Mouse (Mus musculus): ENCODE results near the gene Rmnd5a. TPM values are rescaled to one million over a fixed set of nuclear protein-coding genes. Genes with fewer than 3 reads are reported as not detected.

Gene Rmnd5a
- polyA plus RNA-seq, 1 experiment from 2014 or later, result 15.6 TPM

DNA sequence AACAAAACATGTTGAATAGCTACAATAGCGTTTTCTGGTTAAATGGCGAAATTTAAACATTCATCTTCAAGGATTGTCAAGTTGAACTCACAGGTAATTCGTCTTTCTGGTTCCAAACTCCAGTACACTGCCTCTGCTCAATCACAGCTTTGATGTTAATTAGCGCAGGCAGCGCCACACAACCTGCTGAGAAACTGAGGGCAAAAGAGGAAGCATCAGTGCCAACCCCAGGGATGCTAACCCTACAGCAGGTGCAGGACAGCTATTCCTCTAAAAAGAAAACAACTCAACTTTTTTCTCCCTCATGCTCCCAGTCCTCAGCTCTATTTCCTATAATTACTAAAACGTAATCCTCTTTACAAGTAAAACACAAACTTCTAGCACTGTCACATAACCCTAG lies 43.7 kb downstream of the Rmnd5a start:
- Histone ChIP-seq H3K4me3 (no peak overlapping the region), H3K27me3 (no peaks in the 10 kb centered on the region), H3K9me3 (no peaks in the 10 kb centered on the region), H3K9ac (no peak overlapping the region), H3K36me3 (peaks cover 43% of the 10 kb centered on the region), H3K27ac (no peak overlapping the region), H3K4me1 (no peaks in the 10 kb centered on the region), H3K4me2 (no peak overlapping the region)
- WGBS, result 84% methylated on average over 6 of the region's 6 CpGs
- ATAC-seq (ENCODE audit: borderline replicate concordance, extremely low read depth, low FRiP score, low TSS enrichment), result no peak

DNA sequence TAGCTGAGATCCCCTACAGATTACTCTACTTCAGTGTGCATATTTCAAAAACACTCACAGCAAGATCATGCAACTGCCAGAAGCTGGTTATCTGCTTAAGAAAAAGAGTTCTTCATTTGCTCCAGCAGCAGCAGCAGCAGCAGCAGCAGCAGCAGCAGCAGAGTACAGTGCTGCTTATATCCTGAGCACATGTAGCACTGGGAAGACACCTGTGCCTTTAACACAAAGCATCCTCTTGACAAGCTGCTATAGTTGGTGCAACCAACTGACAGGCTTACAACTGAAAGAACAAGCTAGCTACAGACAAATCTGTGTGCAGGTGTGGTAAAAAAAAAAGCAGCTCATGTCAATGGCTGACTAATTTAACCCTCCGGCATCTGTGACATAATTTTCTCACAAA lies 44.4 kb downstream of the Rmnd5a start:
- no peak overlapping the region for H3K9ac ChIP-seq
- peaks cover 43% of the 10 kb centered on the region for H3K36me3 ChIP-seq
- no peaks in the 10 kb centered on the region for H3K27me3 ChIP-seq
- H3K9me3 ChIP-seq, result no peaks in the 10 kb centered on the region
- no peak overlapping the region for H3K27ac ChIP-seq
- no peaks in the 10 kb centered on the region for H3K4me1 ChIP-seq
- ATAC-seq (ENCODE audit: borderline replicate concordance, extremely low read depth, low FRiP score, low TSS enrichment), result no peak
- WGBS, result 95% methylated on average over 1 of the region's 1 CpGs
- H3K4me3 ChIP-seq, result no peak overlapping the region
- no peak overlapping the region for H3K4me2 ChIP-seq

DNA sequence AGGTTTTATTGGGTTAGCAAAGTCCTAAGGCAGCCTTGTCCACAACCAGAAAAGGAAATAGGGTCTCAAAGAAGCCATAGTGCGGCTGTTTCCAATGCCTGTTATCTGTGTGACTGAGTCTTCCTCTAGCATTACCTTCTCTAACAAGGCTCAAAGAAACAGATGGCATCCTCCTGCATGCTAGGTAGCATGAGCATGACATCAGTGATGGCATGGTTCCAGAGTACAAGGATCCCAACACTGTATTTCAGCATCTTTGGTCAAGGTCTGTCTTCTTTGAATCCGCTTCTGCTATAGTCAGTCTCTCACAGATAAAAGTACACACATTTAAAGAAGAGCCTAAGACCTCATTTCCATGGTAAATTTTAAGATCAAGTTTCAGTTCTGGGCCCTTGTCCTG lies 49.9 kb downstream of the Rmnd5a start:
- no peak for ATAC-seq (ENCODE audit: borderline replicate concordance, extremely low read depth, low FRiP score, low TSS enrichment)
- Histone ChIP-seq H3K4me2 (no peak overlapping the region), H3K4me3 (no peak overlapping the region), H3K27ac (no peak overlapping the region), H3K9ac (no peak overlapping the region), H3K36me3 (peaks cover 26% of the 10 kb centered on the region; the same call in 1 of the 2 replicates), H3K9me3 (no peaks in the 10 kb centered on the region), H3K27me3 (no peaks in the 10 kb centered on the region), H3K4me1 (no peaks in the 10 kb centered on the region)
- WGBS, result 88% methylated on average over 2 of the region's 2 CpGs

DNA sequence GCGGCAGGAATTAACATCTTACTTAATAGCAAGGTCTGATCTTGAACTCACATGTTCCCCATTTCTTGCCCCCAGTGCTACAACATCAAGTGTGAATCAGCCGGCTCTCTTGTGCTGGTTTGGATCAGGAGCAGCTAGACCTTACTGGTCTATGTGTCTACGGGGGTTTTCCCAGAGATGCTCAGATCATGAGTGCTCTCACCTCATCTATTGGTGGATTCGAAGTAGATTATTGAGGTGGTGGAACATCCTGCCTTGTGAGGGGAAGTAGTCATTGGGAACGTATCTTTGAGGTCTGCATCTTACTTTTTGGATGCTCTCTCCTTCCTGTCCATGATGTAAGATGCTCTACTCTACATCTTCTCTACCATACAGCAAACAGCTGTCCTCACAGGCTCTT lies 58.8 kb downstream of the Rmnd5a start:
- Histone ChIP-seq H3K36me3 (no peaks in the 10 kb centered on the region), H3K27me3 (no peaks in the 10 kb centered on the region), H3K27ac (no peak overlapping the region), H3K4me2 (no peak overlapping the region), H3K9me3 (no peaks in the 10 kb centered on the region), H3K9ac (no peak overlapping the region), H3K4me3 (no peak overlapping the region), H3K4me1 (no peaks in the 10 kb centered on the region)
- ATAC-seq (ENCODE audit: borderline replicate concordance, extremely low read depth, low FRiP score, low TSS enrichment), result no peak
- WGBS, result 85% methylated on average over 5 of the region's 5 CpGs

DNA sequence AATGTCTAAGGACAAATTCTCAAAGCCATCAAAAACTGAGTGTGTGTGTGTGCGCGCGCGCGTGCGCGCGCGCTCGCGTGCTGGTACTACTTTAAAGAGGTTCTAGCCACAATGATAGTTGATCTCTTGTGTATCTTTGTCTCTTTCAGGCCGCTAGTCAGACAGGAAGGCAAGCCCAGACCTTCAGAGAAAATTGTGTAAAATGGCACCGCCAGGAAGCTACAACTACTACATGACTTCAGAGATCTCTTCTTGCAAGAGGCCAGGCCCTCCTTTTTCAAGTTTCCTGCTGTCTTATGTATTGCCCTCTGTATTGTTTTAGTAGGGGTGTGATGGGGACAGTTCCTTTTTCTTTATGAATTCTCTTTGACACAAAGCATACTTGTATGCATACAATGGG lies 63.7 kb downstream of the Rmnd5a start:
- ATAC-seq (ENCODE audit: borderline replicate concordance, extremely low read depth, low FRiP score, low TSS enrichment), result no peak
- H3K27ac ChIP-seq, result no peak overlapping the region
- no peaks in the 10 kb centered on the region for H3K4me1 ChIP-seq
- H3K27me3 ChIP-seq, result no peaks in the 10 kb centered on the region
- no peak overlapping the region for H3K4me2 ChIP-seq
- no peaks in the 10 kb centered on the region for H3K36me3 ChIP-seq
- WGBS, result 94% methylated on average over 13 of the region's 13 CpGs
- no peak overlapping the region for H3K9ac ChIP-seq
- H3K4me3 ChIP-seq, result no peak overlapping the region
- H3K9me3 ChIP-seq, result no peaks in the 10 kb centered on the region

DNA sequence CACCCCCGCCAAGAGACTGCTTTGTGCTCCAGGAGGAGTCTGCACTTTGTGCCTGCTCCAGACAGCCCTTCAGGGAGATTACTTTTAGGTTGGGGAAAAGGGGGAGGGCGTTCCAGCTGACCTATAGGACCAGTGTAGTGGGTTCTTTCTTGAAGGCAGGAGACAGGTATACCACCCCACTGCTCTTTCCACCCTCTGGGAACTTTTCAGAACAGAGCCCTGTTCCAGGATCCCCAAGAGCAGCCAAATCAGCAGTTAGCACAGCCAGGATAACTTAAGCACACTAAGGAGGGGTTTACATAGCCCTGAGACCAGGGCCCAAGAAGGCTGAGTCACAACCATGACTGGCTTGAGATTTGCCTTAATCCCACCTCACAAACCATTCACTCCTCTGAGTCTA lies 65.5 kb downstream of the Rmnd5a start:
- no peaks in the 10 kb centered on the region for H3K27me3 ChIP-seq
- 77% methylated on average over 2 of the region's 2 CpGs for WGBS

DNA sequence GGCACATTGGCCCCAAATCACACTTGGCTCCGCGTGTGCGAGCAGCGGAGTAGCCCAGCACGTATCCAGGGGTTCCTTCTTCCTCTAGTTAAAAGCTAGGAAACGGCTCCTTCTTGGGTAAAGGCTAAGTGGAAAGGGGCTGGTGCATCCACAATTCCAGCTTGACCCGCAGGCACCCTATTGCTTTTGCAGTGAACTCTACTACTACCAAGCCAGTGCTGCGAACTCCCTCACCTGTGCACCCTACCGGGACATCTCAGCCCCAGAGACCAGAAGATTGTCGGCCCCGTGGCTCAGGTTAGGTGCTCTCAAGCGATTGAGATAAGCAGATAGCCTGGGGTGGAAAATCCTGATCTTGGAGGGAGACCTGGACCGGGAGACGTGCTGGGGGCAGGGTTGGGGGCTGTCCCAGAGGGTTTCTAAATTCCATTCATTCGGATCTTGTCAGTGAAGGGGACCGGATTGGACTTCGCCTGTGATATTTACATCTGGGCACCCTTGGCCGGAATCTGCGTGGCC lies 66.1 kb downstream of the Rmnd5a start:
- no peaks in the 10 kb centered on the region for H3K27me3 ChIP-seq
- no peaks in the 10 kb centered on the region for H3K9me3 ChIP-seq
- H3K9ac ChIP-seq, result no peak overlapping the region
- no peaks in the 10 kb centered on the region for H3K4me1 ChIP-seq
- WGBS, result 84% methylated on average over 19 of the region's 19 CpGs
- no peaks in the 10 kb centered on the region for H3K36me3 ChIP-seq
- ATAC-seq (ENCODE audit: borderline replicate concordance, extremely low read depth, low FRiP score, low TSS enrichment), result no peak
- no peak overlapping the region for H3K27ac ChIP-seq
- H3K4me2 ChIP-seq, result no peak overlapping the region
- no peak overlapping the region for H3K4me3 ChIP-seq

More for the DNA sequence above, 65.5 kb downstream of the Rmnd5a start:
- Histone ChIP-seq H3K27ac (no peak overlapping the region), H3K4me2 (no peak overlapping the region), H3K9ac (no peak overlapping the region), H3K4me1 (no peaks in the 10 kb centered on the region), H3K36me3 (no peaks in the 10 kb centered on the region), H3K4me3 (no peak overlapping the region), H3K9me3 (no peaks in the 10 kb centered on the region)
- no peak for ATAC-seq (ENCODE audit: borderline replicate concordance, extremely low read depth, low FRiP score, low TSS enrichment)

DNA sequence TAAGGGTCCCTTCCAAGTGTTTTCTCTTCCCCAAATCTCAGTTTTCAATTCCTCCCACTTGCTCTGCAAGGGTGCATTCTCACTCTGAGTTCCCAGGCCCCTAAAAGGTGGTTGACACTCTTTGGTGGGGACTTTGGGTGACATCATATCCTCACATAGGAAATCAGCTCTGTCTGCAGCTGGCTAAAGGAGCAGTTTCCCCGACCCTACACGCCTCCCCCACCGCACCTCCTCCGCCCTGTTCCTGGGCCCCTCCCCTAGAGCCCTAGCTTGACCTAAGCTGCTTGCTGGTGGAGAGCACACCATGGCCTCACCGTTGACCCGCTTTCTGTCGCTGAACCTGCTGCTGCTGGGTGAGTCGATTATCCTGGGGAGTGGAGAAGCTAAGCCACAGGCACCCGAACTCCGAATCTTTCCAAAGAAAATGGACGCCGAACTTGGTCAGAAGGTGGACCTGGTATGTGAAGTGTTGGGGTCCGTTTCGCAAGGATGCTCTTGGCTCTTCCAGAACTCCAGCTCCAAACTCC lies 67.1 kb downstream of the Rmnd5a start, which contains the start of gene Cd8a:
Gene Cd8a, plus strand, starts transcription at position 179 of the 527 bp plus-strand sequence.
- no peaks in the 10 kb centered on the region for H3K27me3 ChIP-seq
- H3K27ac ChIP-seq, result no peak within 1 kb of the TSS
- no peaks in the 10 kb centered on the region for H3K4me1 ChIP-seq
- H3K4me2 ChIP-seq, result no peak within 1 kb of the TSS
- no peak within 1 kb of the TSS for H3K9ac ChIP-seq
- WGBS, result 76% methylated on average over 14 of the region's 14 CpGs
- no peaks in the 10 kb centered on the region for H3K9me3 ChIP-seq
- no peak within 1 kb of the TSS for H3K4me3 ChIP-seq
- ATAC-seq (ENCODE audit: borderline replicate concordance, extremely low read depth, low FRiP score, low TSS enrichment), result no peak
- no peaks in the 10 kb centered on the region for H3K36me3 ChIP-seq

DNA sequence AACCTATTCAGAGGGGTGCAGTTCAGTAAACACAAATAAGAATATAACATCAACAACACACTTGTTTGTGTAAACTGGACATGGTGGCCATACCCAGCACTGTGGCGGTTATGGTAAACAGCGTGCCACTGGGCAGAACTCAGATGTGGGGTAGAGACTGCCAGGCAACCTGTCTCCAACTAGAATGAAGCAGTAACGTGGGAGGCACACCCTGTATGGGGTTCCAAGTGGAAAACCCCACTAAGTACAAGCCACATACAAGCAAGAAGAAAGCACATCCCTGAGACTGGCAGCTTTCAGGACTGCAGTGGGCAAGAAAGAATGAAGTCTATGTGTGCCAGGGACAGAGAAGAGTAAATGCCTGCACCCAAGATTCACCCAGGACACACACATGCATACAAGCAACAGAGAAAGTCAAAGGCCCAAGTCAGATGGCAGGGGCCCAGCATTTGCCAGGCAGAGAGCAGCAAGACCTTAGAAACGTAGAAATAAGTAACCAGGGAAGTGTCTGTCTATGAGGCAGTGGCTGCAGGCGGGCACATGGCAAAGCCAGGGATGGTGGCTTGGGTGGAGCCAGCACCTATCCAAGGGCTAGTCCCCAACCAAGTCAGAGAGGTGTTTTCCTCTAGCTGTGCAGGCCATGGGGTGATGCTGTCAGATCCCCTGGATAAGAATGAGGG lies 68.3 kb downstream of the Rmnd5a start:
- Histone ChIP-seq H3K27ac (no peak overlapping the region), H3K4me2 (no peak overlapping the region), H3K36me3 (no peaks in the 10 kb centered on the region), H3K4me1 (no peaks in the 10 kb centered on the region), H3K9me3 (no peaks in the 10 kb centered on the region), H3K9ac (no peak overlapping the region), H3K27me3 (no peaks in the 10 kb centered on the region), H3K4me3 (no peak overlapping the region)
- no peak for ATAC-seq (ENCODE audit: borderline replicate concordance, extremely low read depth, low FRiP score, low TSS enrichment)
- WGBS, result 77% methylated on average over 5 of the region's 5 CpGs

DNA sequence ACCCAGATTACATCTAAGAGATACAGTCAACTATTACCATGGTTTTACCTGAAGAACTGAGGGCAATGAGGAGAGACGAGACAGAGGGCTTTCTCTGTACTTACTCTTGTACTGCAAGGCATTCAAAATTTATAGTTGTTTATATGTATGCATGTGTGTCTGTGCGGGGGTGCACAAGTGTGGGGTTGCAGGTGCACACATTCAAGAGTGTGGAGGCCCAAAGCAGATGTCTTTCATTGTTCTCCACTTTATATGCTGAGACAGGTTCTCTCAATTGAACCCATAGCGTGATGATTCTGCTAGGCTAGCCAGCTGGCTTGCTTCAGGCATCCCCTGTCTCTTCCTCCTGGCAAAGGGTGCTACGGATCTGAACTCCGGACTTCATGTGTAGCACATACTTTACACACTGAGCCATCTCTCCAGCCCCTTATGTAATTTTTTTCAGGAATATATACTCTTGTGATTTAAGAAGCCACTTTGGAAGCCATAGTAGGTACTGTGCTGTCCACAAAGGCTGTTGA lies 69.3 kb downstream of the Rmnd5a start:
- Histone ChIP-seq H3K36me3 (no peaks in the 10 kb centered on the region), H3K9ac (no peak overlapping the region), H3K9me3 (no peaks in the 10 kb centered on the region), H3K27ac (no peak overlapping the region), H3K4me3 (no peak overlapping the region), H3K27me3 (no peaks in the 10 kb centered on the region), H3K4me1 (no peaks in the 10 kb centered on the region), H3K4me2 (no peak overlapping the region)
- ATAC-seq (ENCODE audit: borderline replicate concordance, extremely low read depth, low FRiP score, low TSS enrichment), result no peak
- 68% methylated on average over 5 of the region's 5 CpGs for WGBS

DNA sequence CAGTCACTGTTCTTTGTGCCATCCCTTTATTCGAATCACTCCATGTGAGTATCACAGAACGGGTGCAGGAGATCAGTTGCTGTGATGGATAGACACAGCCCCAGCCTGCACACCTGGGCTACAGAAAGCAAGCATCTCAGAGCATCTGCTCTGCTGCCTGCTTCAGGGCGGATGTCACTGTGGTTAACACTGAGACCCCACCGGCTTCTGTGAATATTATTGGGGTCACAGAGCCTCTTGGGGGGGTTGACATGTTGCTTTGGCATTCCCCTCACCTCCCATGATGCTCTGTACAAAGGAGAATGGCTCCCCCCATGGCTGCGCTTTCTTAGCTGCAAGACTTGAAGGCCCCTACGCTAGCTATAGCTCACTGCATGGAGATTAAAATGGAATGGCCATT lies 71.0 kb downstream of the Rmnd5a start:
- Histone ChIP-seq H3K27ac (no peak overlapping the region), H3K27me3 (no peaks in the 10 kb centered on the region), H3K4me1 (no peaks in the 10 kb centered on the region), H3K9me3 (no peaks in the 10 kb centered on the region), H3K4me3 (no peak overlapping the region), H3K9ac (no peak overlapping the region), H3K4me2 (no peak overlapping the region), H3K36me3 (no peaks in the 10 kb centered on the region)
- no peak for ATAC-seq (ENCODE audit: borderline replicate concordance, extremely low read depth, low FRiP score, low TSS enrichment)
- WGBS, result 92% methylated on average over 6 of the region's 6 CpGs

DNA sequence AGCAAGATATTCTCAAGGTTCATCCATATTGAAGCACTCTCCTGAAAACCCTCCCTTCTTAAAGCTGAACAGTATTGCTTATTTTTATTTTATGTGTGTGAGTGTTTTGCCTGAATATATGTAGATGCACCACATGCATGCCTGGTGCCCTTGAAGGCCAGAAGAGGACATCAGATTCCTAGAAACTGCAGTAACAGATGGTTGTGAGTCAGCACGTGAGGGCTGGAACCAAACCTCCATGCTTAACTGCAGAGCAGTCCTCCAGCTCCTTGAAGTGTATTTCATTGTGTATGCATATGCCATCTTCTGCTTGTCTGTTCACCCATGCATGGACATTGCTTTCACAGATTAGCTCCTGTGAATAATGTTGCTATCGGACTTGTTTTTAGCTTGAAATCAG lies 76.4 kb downstream of the Rmnd5a start:
- H3K27ac ChIP-seq, result no peak overlapping the region

More for the DNA sequence above, 76.4 kb downstream of the Rmnd5a start:
- H3K27me3 ChIP-seq, result no peaks in the 10 kb centered on the region
- H3K9me3 ChIP-seq, result no peaks in the 10 kb centered on the region
- 66% methylated on average over 2 of the region's 2 CpGs for WGBS
- no peak overlapping the region for H3K4me2 ChIP-seq
- no peak for ATAC-seq (ENCODE audit: borderline replicate concordance, extremely low read depth, low FRiP score, low TSS enrichment)
- H3K4me1 ChIP-seq, result no peaks in the 10 kb centered on the region
- no peak overlapping the region for H3K4me3 ChIP-seq
- no peak overlapping the region for H3K9ac ChIP-seq
- no peaks in the 10 kb centered on the region for H3K36me3 ChIP-seq

Data from lung, embryonic 15.5 days (tissue).